Mouse (Mus musculus): ENCODE measurements around the gene Rgs10. TPM values are rescaled to one million over a fixed set of nuclear protein-coding genes. Genes with fewer than 3 reads are reported as not detected.

Rgs10 gene
- total RNA-seq, 2 experiments from 2014 or later: 43.4 to 44.1 TPM

GRCm38 (mm10) chr7:128402577-128402976, 16.0 kb downstream of the Rgs10 start:
- Histone ChIP-seq H3K27ac (no peak overlapping the region), H3K4me3 (no peak overlapping the region)
- no peak for TF ChIP-seq CTCF (conservative IDR thresholded peaks at IDR 0.05)
- DNase-seq (ENCODE audit: low spot score in 2 of 2): no peak

- DNase-seq (ENCODE audit: low spot score in 2 of 2): no peak
- TF ChIP-seq CTCF (conservative IDR thresholded peaks at IDR 0.05): no peak
- H3K4me3 ChIP-seq: no peak overlapping the region
- no peak overlapping the region for H3K27ac ChIP-seq
These were observed 19.9 kb downstream of the Rgs10 start for GRCm38 (mm10) chr7:128398664-128399063.

- DNase-seq (ENCODE audit: low spot score in 2 of 2): no peak
- Histone ChIP-seq H3K4me3 (no peak overlapping the region), H3K27ac (no peak overlapping the region)
- no peak for TF ChIP-seq CTCF (conservative IDR thresholded peaks at IDR 0.05)
These were observed 21.5 kb downstream of the Rgs10 start for GRCm38 (mm10) chr7:128397066-128397465.

- no peak for DNase-seq (ENCODE audit: low spot score in 2 of 2)
- Histone ChIP-seq H3K4me3 (no peak overlapping the region), H3K27ac (no peak overlapping the region)
- no peak for TF ChIP-seq CTCF (conservative IDR thresholded peaks at IDR 0.05)
These were observed 24.8 kb downstream of the Rgs10 start for GRCm38 (mm10) chr7:128393756-128394155.

- no peak for TF ChIP-seq CTCF (conservative IDR thresholded peaks at IDR 0.05)
- Histone ChIP-seq H3K4me3 (no peak overlapping the region), H3K27ac (no peak overlapping the region)
- no peak for DNase-seq (ENCODE audit: low spot score in 2 of 2)
These were observed 25.6 kb downstream of the Rgs10 start for GRCm38 (mm10) chr7:128392972-128393314.

GRCm38 (mm10) chr7:128392071-128392971, 26.2 kb downstream of the Rgs10 start:
- no peak for TF ChIP-seq CTCF (conservative IDR thresholded peaks at IDR 0.05)
- Histone ChIP-seq H3K27ac (peak overlapping the region; percentile 28; the same call in 1 of the 2 replicates), H3K4me3 (no peak overlapping the region)
- no peak for DNase-seq (ENCODE audit: low spot score in 2 of 2)

- H3K4me3 ChIP-seq: no peak overlapping the region
These were observed 27.1 kb downstream of the Rgs10 start for GRCm38 (mm10) chr7:128391267-128392057.

GRCm38 (mm10) chr7:128388968-128389367, 29.6 kb downstream of the Rgs10 start:
- no peak overlapping the region for H3K4me3 ChIP-seq
- no peak for DNase-seq (ENCODE audit: low spot score in 2 of 2)
- no peak overlapping the region for H3K27ac ChIP-seq
- TF ChIP-seq CTCF (conservative IDR thresholded peaks at IDR 0.05): no peak

More at GRCm38 (mm10) chr7:128391267-128392057, 27.1 kb downstream of the Rgs10 start:
- TF ChIP-seq CTCF (conservative IDR thresholded peaks at IDR 0.05): no peak
- H3K27ac ChIP-seq: peak overlapping the region; percentile 28; the same call in 1 of the 2 replicates
- no peak for DNase-seq (ENCODE audit: low spot score in 2 of 2)

GRCm38 (mm10) chr7:128383726-128384463, 34.7 kb downstream of the Rgs10 start:
- no peak for DNase-seq (ENCODE audit: low spot score in 2 of 2)
- Histone ChIP-seq H3K4me3 (no peak overlapping the region), H3K27ac (no peak overlapping the region)
- TF ChIP-seq CTCF (conservative IDR thresholded peaks at IDR 0.05): peak; percentile 51

GRCm38 (mm10) chr7:128383189-128383725, 35.3 kb downstream of the Rgs10 start:
- H3K27ac ChIP-seq: no peak overlapping the region
- DNase-seq (ENCODE audit: low spot score in 2 of 2): no peak
- H3K4me3 ChIP-seq: no peak overlapping the region
- TF ChIP-seq CTCF (conservative IDR thresholded peaks at IDR 0.05): no peak

- no peak overlapping the region for H3K4me3 ChIP-seq
- H3K27ac ChIP-seq: no peak overlapping the region
- no peak for DNase-seq (ENCODE audit: low spot score in 2 of 2)
- TF ChIP-seq CTCF (conservative IDR thresholded peaks at IDR 0.05): no peak
These were observed 36.1 kb downstream of the Rgs10 start for GRCm38 (mm10) chr7:128382527-128382860.

- no peak for TF ChIP-seq CTCF (conservative IDR thresholded peaks at IDR 0.05)
- no peak overlapping the region for H3K4me3 ChIP-seq
- no peak for DNase-seq (ENCODE audit: low spot score in 2 of 2)
- no peak overlapping the region for H3K27ac ChIP-seq
These were observed 36.6 kb downstream of the Rgs10 start for GRCm38 (mm10) chr7:128381811-128382526.

All from layer of hippocampus, adult 2 months (tissue).